Mouse (Mus musculus) small intestine, adult 2 months (tissue): ENCODE results near the gene Rdh14. TPM values are rescaled to one million over a fixed set of nuclear protein-coding genes. Genes with fewer than 3 reads are reported as not detected.

Experiments
- H3K27ac ChIP-seq: fragments of 200-500 bp; 2 replicates; pipeline ENCODE4 v1.5.1; 2012; ENCODE audit warnings: low read depth, low read length, control low read depth, inconsistent platforms; ENCODE audit not compliant: insufficient read depth
- H3K27me3 ChIP-seq: fragments of 200-500 bp; 2 replicates; pipeline ENCODE4 v1.6.1; 2012; ENCODE audit warnings: mild to moderate bottlenecking, moderate library complexity, low read length, inconsistent platforms; ENCODE audit not compliant: control insufficient read depth, insufficient read depth
- H3K36me3 ChIP-seq: fragments of 200-500 bp; 2 replicates; pipeline ENCODE4 v1.6.1; 2012; ENCODE audit warnings: mild to moderate bottlenecking, low read length, control low read depth, inconsistent platforms; ENCODE audit not compliant: control insufficient read depth, insufficient read depth
- H3K4me1 ChIP-seq: fragments of 200-500 bp; 2 replicates; pipeline ENCODE4 v1.6.1; 2012; ENCODE audit warnings: low read length, inconsistent platforms, mixed read lengths; ENCODE audit not compliant: control insufficient read depth, insufficient read depth, insufficient read length
- H3K4me3 ChIP-seq: fragments of 200-500 bp; 2 replicates; pipeline ENCODE4 v1.5.1; 2012; ENCODE audit warnings: low read depth, mild to moderate bottlenecking, control low read depth, inconsistent platforms, low read length, moderate library complexity
- CTCF ChIP-seq: fragments of 200-500 bp; IDR thresholded peaks from 2 replicates; pipeline ENCODE4 v1.5.1; 2012; ENCODE audit warnings: low read depth, mild to moderate bottlenecking, control low read depth, inconsistent platforms, low read length, moderate library complexity, mixed read lengths; ENCODE audit not compliant: insufficient replicate concordance, insufficient read length; ENCODE audit errors: extremely low read depth
- POLR2A ChIP-seq: fragments of 200-500 bp; IDR thresholded peaks from 2 replicates; pipeline ENCODE4 v1.6.1; 2012; ENCODE audit warnings: low read depth, mild to moderate bottlenecking, control low read depth, inconsistent platforms, low read length, moderate library complexity
- WGBS: fragments of 180-500 bp; shearing (Covaris S2); methylation state at CpG from one replicate; pipeline ENCODE4 v1.1.7; 2018; 5-methylcytosine and 5-hydroxymethylcytosine counted together
- polyA plus RNA-seq: library from polyadenylated mRNA; depleted of rRNA; stranded (reverse); fragments of >200 nt; gene quantifications from 2 replicates; pipeline ENCODE4 v1.2.3, GENCODE M21; 2012; rRNA removed

Rdh14 gene
- 12.5 and 24.2 TPM in 2 replicates for polyA plus RNA-seq

DNA sequence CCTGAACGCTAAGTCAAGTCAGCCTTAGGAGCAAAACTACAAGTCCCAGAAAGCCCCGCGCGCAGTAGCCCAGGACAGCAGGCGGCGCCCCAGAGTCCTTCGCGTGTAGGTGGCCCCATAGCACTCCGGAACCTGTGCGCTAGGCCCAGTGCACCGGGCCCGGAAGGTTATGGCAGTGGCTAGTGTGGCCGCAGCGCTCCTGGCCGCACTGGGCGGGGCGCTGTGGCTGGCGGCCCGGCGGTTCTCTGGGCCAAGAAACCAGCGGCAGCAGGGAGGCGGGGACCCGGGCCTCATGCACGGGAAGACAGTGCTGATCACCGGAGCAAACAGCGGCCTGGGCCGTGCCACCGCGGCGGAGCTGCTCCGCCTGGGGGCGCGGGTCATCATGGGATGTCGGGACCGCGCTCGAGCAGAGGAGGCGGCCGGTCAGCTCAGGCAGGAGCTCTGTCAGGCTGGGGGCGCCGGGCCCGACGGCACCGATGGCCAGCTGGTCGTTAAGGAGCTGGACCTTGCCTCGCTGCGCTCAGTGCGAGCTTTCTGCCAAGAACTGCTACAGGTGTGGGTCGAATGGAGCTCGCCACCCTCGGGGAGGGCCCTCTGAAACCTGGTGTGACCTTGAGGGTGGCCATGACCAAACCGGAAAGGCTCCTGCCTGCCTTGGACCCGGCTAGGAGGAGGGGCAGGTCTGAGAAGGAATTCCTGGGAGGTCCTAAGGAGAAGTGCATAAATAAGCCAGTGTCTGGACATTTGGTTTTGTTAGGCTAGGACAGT is at the start of gene Rdh14:
Gene Rdh14, plus strand, starts transcription at position 102 of the 771 bp plus-strand sequence.
- under 1% methylated on average over 53 of the region's 53 CpGs for WGBS
- Histone ChIP-seq H3K27me3 (no peaks in the 10 kb centered on the region), H3K36me3 (peaks cover 8% of the 10 kb centered on the region), H3K27ac (peak within 1 kb of the TSS; percentile 98), H3K4me3 (peak within 1 kb of the TSS; percentile 93), H3K4me1 (no peaks in the 10 kb centered on the region; the same call in 1 of the 2 replicates)
- TF ChIP-seq POLR2A (peak; percentile 97), CTCF (peak; percentile 57; the same call in 1 of the 2 replicates)

DNA sequence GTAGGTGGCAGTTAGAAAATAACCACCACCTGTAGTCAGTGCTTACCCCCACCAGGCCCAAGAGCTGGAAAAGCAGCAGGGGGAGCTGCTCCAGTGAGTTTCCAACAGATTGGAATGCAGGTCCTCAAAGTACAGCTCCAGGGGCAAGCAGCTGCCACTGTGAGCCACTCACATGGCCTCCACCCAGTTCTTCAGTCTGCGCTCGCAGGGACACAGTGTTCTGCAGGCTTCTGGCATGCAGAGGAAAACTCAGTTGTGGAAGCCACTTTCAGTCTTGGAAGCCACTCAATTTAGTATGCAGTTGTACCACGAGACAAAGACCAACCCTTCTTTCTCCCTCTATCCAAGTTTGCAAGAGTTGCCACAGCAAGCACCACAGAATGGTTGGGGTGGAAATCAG is 39.9 kb upstream of the Rdh14 start:
- TF ChIP-seq POLR2A: no peak
- Histone ChIP-seq H3K27me3 (no peaks in the 10 kb centered on the region), H3K27ac (no peak overlapping the region), H3K36me3 (no peaks in the 10 kb centered on the region), H3K4me3 (no peak overlapping the region), H3K4me1 (no peaks in the 10 kb centered on the region)
- WGBS: 60% methylated on average over 3 of the region's 3 CpGs

GRCm38 (mm10) chr12:10357756-10358155 is 32.8 kb upstream of the Rdh14 start:
- H3K36me3 ChIP-seq: no peaks in the 10 kb centered on the region

GRCm38 (mm10) chr12:10369673-10370072 is 20.9 kb upstream of the Rdh14 start, which contains the start of gene Nt5c1b:
Nt5c1b (plus strand) TSS chr12:10369973.
- H3K27me3 ChIP-seq: no peaks in the 10 kb centered on the region
- no peak within 1 kb of the TSS for H3K27ac ChIP-seq
- H3K4me3 ChIP-seq: no peak within 1 kb of the TSS
- no peaks in the 10 kb centered on the region for H3K4me1 ChIP-seq
- no peaks in the 10 kb centered on the region for H3K36me3 ChIP-seq
- no peak for TF ChIP-seq POLR2A
- TF ChIP-seq CTCF: no peak
- 65% methylated on average over 3 of the region's 3 CpGs for WGBS

More at GRCm38 (mm10) chr12:10357756-10358155, 32.8 kb upstream of the Rdh14 start:
- H3K4me1 ChIP-seq: no peaks in the 10 kb centered on the region
- H3K4me3 ChIP-seq: no peak overlapping the region
- H3K27ac ChIP-seq: no peak overlapping the region
- 60% methylated on average over 6 of the region's 6 CpGs for WGBS
- H3K27me3 ChIP-seq: no peaks in the 10 kb centered on the region
- TF ChIP-seq POLR2A (no peak), CTCF (no peak)

DNA sequence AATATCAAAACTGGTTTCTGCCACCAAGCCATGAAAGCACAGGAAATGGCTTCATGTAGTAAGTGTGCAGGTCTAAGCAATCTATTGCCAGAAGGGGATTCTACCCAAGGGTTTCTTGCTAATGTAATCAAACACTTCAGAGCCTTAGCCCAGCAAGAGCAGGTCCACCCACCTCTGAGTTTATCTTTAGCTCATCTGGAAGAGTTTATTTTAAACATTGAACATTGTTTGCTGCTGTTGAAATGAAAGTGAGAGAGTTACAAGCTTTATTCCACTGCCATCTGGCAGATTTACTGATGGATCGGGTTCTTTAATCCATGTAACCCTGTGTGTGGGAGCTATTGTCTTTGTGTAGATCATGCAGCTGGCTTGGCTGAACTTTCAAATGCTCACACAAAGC is 10.2 kb downstream of the Rdh14 start:
- no peak for TF ChIP-seq POLR2A
- no peak for TF ChIP-seq CTCF
- Histone ChIP-seq H3K27me3 (no peaks in the 10 kb centered on the region), H3K4me3 (no peak overlapping the region), H3K4me1 (no peaks in the 10 kb centered on the region), H3K27ac (no peak overlapping the region), H3K36me3 (no peaks in the 10 kb centered on the region)
- WGBS: 79% methylated on average over 1 of the region's 1 CpGs

- H3K4me1 ChIP-seq: no peaks in the 10 kb centered on the region
- WGBS: 82% methylated on average over 9 of the region's 9 CpGs
- H3K4me3 ChIP-seq: no peak overlapping the region
- TF ChIP-seq POLR2A: no peak
- TF ChIP-seq CTCF: no peak
- H3K27me3 ChIP-seq: no peaks in the 10 kb centered on the region
- no peak overlapping the region for H3K27ac ChIP-seq
- H3K36me3 ChIP-seq: no peaks in the 10 kb centered on the region
Measured at GRCm38 (mm10) chr12:10402421-10403115, 12.0 kb downstream of the Rdh14 start.

DNA sequence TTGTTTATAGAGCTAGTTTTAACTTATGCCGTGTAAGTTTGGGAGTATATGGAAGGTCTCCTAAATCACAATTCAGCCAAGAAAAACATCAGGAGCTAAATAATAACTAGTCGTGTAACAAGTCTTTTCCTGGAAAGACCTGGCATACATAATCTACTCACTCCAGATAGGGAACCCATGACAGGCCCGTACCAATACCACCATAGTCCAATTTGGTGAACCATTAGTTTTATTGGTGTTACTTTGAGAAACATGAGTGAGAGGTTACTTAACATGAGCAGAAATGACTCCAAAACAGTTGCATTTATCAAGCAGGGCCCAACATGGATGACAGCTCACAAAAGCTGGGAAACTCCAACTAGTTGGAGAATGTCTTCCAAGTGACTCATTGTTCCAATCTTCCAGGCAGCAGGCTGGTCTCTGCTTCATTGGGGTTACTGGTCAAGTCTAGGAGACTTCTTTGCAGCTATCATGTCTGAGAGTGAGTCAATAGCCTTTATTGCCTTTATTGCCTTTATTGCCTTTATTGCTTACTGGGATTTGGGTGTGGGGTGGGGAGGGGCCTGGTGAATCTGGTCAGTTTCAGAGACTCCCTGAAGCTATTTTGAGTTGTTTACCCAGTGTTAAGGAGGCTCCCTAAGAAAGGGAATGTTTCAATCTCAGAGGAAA is 20.1 kb downstream of the Rdh14 start:
- no peak overlapping the region for H3K4me3 ChIP-seq
- H3K4me1 ChIP-seq: no peaks in the 10 kb centered on the region
- H3K36me3 ChIP-seq: no peaks in the 10 kb centered on the region
- WGBS: 52% methylated on average over 3 of the region's 3 CpGs
- no peak overlapping the region for H3K27ac ChIP-seq
- no peaks in the 10 kb centered on the region for H3K27me3 ChIP-seq
- TF ChIP-seq POLR2A (no peak), CTCF (no peak)
